Mouse (Mus musculus) cerebellum, adult 9-11 months (tissue): Measurements from ENCODE around the gene Ddi2.
"Not testable (repeated sequence)": the region's sequence is repeated elsewhere in the genome, so short reads cannot be mapped to it uniquely, and the experiment has no call there.

Experiments used
- DNase-seq: peaks from one replicate; pipeline ENCODE4 v3.0.0; 2022

Ddi2 gene

GRCm38 (mm10) chr4:141722731-141723672 lies at the start of gene Ddi2:
Ddi2 (minus strand) TSS chr4:141723419.
- peak; percentile 95 for DNase-seq

- DNase-seq = not testable (repeated sequence)
Observed at GRCm38 (mm10) chr4:141773019-141773418, 49.8 kb upstream of the Ddi2 start.

GRCm38 (mm10) chr4:141771823-141772222 lies 48.6 kb upstream of the Ddi2 start:
- no peak for DNase-seq

GRCm38 (mm10) chr4:141769501-141770160 lies 46.4 kb upstream of the Ddi2 start:
- DNase-seq = no peak

- DNase-seq = peak; percentile 85
Observed at GRCm38 (mm10) chr4:141767353-141768036, 44.3 kb upstream of the Ddi2 start.

GRCm38 (mm10) chr4:141766668-141767352 lies 43.6 kb upstream of the Ddi2 start:
- peak; percentile 36 for DNase-seq

GRCm38 (mm10) chr4:141766316-141766667 lies 43.1 kb upstream of the Ddi2 start:
- DNase-seq = no peak

- DNase-seq = no peak
Observed at GRCm38 (mm10) chr4:141765008-141765407, 41.8 kb upstream of the Ddi2 start.

GRCm38 (mm10) chr4:141763476-141763875 lies 40.3 kb upstream of the Ddi2 start:
- no peak for DNase-seq

GRCm38 (mm10) chr4:141762102-141762598 lies 38.9 kb upstream of the Ddi2 start:
- DNase-seq = no peak

- DNase-seq = no peak
Observed at GRCm38 (mm10) chr4:141760942-141761341, 37.7 kb upstream of the Ddi2 start.

GRCm38 (mm10) chr4:141758874-141759542 lies 35.8 kb upstream of the Ddi2 start:
- no peak for DNase-seq

- no peak for DNase-seq
Observed at GRCm38 (mm10) chr4:141757124-141757523, 33.9 kb upstream of the Ddi2 start.

GRCm38 (mm10) chr4:141755375-141755930 lies 32.2 kb upstream of the Ddi2 start:
- no peak for DNase-seq

- no peak for DNase-seq
Observed at GRCm38 (mm10) chr4:141752076-141752421, 28.8 kb upstream of the Ddi2 start.

GRCm38 (mm10) chr4:141751419-141752075 lies 28.3 kb upstream of the Ddi2 start:
- no peak for DNase-seq

GRCm38 (mm10) chr4:141750826-141751225 lies 27.6 kb upstream of the Ddi2 start:
- no peak for DNase-seq

GRCm38 (mm10) chr4:141749557-141749956 lies 26.3 kb upstream of the Ddi2 start:
- DNase-seq = no peak

- no peak for DNase-seq
Observed at GRCm38 (mm10) chr4:141746578-141747346, 23.5 kb upstream of the Ddi2 start, which contains the start of gene Agmat. Agmat (plus strand) TSS chr4:141746672.

GRCm38 (mm10) chr4:141742381-141742780 lies 19.2 kb upstream of the Ddi2 start:
- no peak for DNase-seq
